Mouse (Mus musculus) megakaryocyte, embryonic 14.5 days (primary cell): ENCODE results near the gene Meiob.

Experiments
- FLI1 ChIP-seq: IDR thresholded peaks from 2 replicates; pipeline ENCODE4 v1.6.1; 2012; ENCODE audit warnings: low read length, inconsistent platforms, mixed read lengths
- GATA1 ChIP-seq: IDR thresholded peaks from 3 replicates; pipeline ENCODE4 v1.6.1; 2012; ENCODE audit warnings: mixed read lengths, low read length, inconsistent platforms, borderline replicate concordance

GRCm38 (mm10) chr17:24803952-24804951 lies at the start of gene Meiob:
- TF ChIP-seq GATA1 (no peak), FLI1 (no peak)
